Mouse (Mus musculus) CD4-positive, CD25-positive, alpha-beta regulatory T cell (primary cell): ENCODE data around the gene Ifi47. TPM values are rescaled to one million over a fixed set of nuclear protein-coding genes. Genes with fewer than 3 reads are reported as not detected.

Experiments
- polyA plus RNA-seq: library from polyadenylated mRNA; unstranded; fragments of 100-300 nt; shearing (Covaris generic); gene quantifications from one replicate; pipeline ENCODE4 v1.2.1, GENCODE M21; 2017

The Ifi47 gene
- 436 TPM for polyA plus RNA-seq

GRCm38 (mm10) chr11:49076001-49076757, at the start of gene Ifi47:
Ifi47 (plus strand) TSS chr11:49076587.

GRCm38 (mm10) chr11:49051093-49051891, 25.1 kb upstream of the Ifi47 start, which contains the start of gene 9930111J21Rik2:
9930111J21Rik2 (minus strand) TSS chr11:49051242.

GRCm38 (mm10) chr11:49063713-49064469, 12.5 kb upstream of the Ifi47 start, which contains the start of gene Tgtp2:
Tgtp2 (minus strand) TSS chr11:49064206.

GRCm38 (mm10) chr11:49114774-49115173, 38.4 kb downstream of the Ifi47 start, which contains the start of gene Olfr1396:
Olfr1396 (minus strand) TSS chr11:49114874.

GRCm38 (mm10) chr11:49141974-49142373, 65.6 kb downstream of the Ifi47 start, which contains the start of gene Olfr1395:
Olfr1395 (plus strand) TSS chr11:49142274.

Other genes starting within 250 kb of the Ifi47 start
- gene Gm12184, start 249.9 kb upstream of the Ifi47 start, polyA plus RNA-seq: 6.0 TPM
- 128 TPM for gene Irgm1, start 204.9 kb upstream of the Ifi47 start, polyA plus RNA-seq
- gene Gm5431, start 174.4 kb upstream of the Ifi47 start, polyA plus RNA-seq: 1.3 TPM
- 224 TPM for gene Psme2b, start 130.4 kb upstream of the Ifi47 start, polyA plus RNA-seq
- gene Olfr56, start 97.7 kb upstream of the Ifi47 start, polyA plus RNA-seq: 1.0 TPM
- gene 9930111J21Rik1, start 97.2 kb upstream of the Ifi47 start, polyA plus RNA-seq: 215 TPM
- 5.1 TPM for gene Gm12185, start 84.4 kb upstream of the Ifi47 start, polyA plus RNA-seq
- 197 TPM for gene Tgtp1, start 82.4 kb upstream of the Ifi47 start, polyA plus RNA-seq
- gene 9930111J21Rik2, start 25.3 kb upstream of the Ifi47 start, polyA plus RNA-seq: 116 TPM
- 249 TPM for gene Tgtp2, start 12.4 kb upstream of the Ifi47 start, polyA plus RNA-seq
- gene Olfr1396, start 38.3 kb downstream of the Ifi47 start, polyA plus RNA-seq: not detected
- not detected for gene Olfr1395, start 65.7 kb downstream of the Ifi47 start, polyA plus RNA-seq
- not detected for gene Olfr1394, start 77.8 kb downstream of the Ifi47 start, polyA plus RNA-seq
- not detected for gene Btnl9, start 110.6 kb downstream of the Ifi47 start, polyA plus RNA-seq
- gene Zfp62, start 126.7 kb downstream of the Ifi47 start, polyA plus RNA-seq: 59.5 TPM
- 95.9 TPM for gene Mgat1, start 167.6 kb downstream of the Ifi47 start, polyA plus RNA-seq
- gene Olfr1393, start 201.7 kb downstream of the Ifi47 start, polyA plus RNA-seq: 0.08 TPM
- gene Olfr1392, start 208.7 kb downstream of the Ifi47 start, polyA plus RNA-seq: not detected
- not detected for gene Olfr10, start 228.2 kb downstream of the Ifi47 start, polyA plus RNA-seq
- gene Olfr1391, start 246.2 kb downstream of the Ifi47 start, polyA plus RNA-seq: not detected